Mouse (Mus musculus): ENCODE data around the gene Piwil1.

Gene Piwil1

GRCm38 (mm10) chr5:128702224-128702623 lies at the start of gene Piwil1:
Gene Piwil1 (plus strand): TSS chr5:128702524.
- DNase-seq (ENCODE audit: low spot score in 2 of 2) = no peak

DNA sequence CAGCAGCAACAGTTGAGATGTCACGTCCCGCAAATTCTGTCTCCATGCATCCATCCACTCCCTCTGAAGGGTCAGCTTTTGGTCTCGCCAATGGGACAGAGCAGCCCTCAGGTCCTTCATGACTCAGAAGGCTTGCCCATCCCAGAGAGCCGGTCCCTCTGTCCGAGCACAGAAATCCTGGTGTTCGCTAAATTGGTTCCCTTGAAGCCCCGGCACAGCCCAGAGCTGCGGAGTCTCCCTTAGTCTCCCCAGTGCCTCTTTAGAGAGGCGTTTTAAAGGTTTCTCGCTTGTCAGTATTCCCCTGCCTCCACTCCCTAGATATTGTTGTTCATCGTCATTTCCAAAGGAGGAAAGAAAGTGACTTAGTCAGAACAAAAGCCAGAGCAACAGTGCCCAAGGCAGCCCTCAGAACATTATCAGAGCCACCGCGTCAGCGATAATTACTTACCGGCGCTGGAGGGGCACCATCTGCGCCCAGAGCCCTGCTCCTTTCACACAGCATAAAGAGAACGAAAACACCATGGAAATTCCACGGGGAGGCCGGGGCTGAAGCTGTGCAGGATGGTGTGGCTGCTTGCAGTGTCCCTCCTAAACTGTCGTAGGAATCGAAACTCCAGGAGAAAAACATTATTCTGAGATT lies 45.7 kb upstream of the Piwil1 start:
- DNase-seq (ENCODE audit: low spot score in 2 of 2) = no peak

GRCm38 (mm10) chr5:128660101-128660500 lies 42.2 kb upstream of the Piwil1 start:
- DNase-seq (ENCODE audit: low spot score in 2 of 2) = no peak

- no peak for DNase-seq (ENCODE audit: low spot score in 2 of 2)
Observed at GRCm38 (mm10) chr5:128662881-128663280, 39.4 kb upstream of the Piwil1 start.

- DNase-seq (ENCODE audit: low spot score in 2 of 2) = no peak
Observed at GRCm38 (mm10) chr5:128663976-128664375, 38.3 kb upstream of the Piwil1 start.

- DNase-seq (ENCODE audit: low spot score in 2 of 2) = no peak
Observed at GRCm38 (mm10) chr5:128665045-128665444, 37.3 kb upstream of the Piwil1 start.

- DNase-seq (ENCODE audit: low spot score in 2 of 2) = no peak
Observed at GRCm38 (mm10) chr5:128667303-128667702, 35.0 kb upstream of the Piwil1 start.

DNA sequence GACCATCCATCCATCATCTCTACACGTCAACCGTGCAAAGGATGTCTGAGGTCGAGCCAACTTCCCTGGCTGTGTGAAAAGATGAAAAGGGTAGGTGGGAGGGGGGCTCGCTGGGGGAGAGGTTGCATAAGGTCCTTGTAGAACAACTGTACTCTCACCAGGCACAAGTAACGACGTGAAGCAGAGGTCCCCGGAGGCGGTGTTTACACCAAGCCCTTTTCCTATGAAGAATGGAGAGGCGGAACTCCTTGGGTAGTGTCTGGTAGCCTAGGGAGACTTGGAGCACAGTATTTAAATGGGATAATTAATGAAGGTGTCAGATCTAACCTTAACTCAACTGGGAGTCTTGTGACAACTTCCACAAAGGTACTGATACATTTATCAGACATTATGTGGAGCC lies 28.2 kb upstream of the Piwil1 start:
- no peak for DNase-seq (ENCODE audit: low spot score in 2 of 2)

DNA sequence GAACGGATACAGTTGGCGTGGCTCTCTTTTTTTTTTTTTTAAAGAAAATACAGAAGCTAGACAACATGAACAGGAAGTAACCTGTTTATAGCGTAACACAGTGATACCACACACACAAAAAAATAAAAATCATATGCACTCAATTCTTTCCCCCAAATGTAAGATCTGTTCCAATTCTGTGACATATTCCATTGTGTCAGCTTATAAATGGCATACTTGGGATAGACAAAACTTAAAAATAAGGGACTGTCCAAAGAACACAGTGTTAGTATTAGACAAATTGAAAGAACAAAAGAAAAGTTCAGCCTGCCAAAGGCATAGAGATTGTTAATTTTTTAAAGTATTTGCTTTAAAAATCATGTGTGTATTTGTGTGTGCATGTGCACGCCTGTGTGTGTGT lies 25.0 kb upstream of the Piwil1 start:
- DNase-seq (ENCODE audit: low spot score in 2 of 2) = no peak

DNA sequence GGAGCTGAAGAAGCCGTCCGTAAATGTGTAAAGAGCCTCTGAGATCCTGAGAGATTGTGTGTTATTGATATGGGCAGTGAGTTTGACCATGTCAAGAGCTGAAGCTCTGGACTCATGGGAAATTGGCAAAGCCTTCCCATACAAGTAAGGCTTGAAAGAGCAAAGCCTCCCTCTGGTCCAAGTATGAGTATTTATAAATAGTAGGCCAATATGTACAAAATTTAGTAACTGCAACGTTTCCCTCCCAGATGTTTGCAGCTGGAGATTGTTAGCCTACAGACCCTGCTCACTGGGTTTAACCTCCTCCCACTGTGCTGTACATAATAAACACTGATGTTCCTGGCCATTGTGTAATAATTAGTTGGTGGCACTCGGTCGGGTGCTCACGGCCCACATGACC lies 24.5 kb upstream of the Piwil1 start:
- DNase-seq (ENCODE audit: low spot score in 2 of 2) = no peak

GRCm38 (mm10) chr5:128681456-128681855 lies 20.9 kb upstream of the Piwil1 start:
- DNase-seq (ENCODE audit: low spot score in 2 of 2) = no peak

GRCm38 (mm10) chr5:128684192-128684591 lies 18.1 kb upstream of the Piwil1 start:
- DNase-seq (ENCODE audit: low spot score in 2 of 2) = no peak

DNA sequence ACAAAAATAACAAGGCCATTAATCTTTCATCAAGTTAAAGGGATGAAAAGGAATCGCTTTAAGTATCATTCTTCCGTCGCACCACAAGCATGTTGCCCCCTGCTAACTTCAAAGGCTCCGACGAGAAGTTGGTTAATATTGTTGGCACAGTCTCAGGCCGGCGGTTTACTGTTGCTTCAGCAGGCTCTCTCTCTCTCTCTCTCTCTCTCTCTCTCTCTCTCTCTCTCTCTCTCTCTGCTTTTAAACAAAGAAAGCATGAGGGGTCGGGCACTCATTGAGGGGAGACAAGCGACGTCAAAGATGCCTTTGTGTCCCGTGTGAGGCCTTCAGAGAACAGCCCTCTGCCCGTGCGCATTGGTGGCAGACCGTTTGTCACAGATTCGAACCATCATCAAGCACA lies 17.7 kb upstream of the Piwil1 start:
- DNase-seq (ENCODE audit: low spot score in 2 of 2) = no peak

DNA sequence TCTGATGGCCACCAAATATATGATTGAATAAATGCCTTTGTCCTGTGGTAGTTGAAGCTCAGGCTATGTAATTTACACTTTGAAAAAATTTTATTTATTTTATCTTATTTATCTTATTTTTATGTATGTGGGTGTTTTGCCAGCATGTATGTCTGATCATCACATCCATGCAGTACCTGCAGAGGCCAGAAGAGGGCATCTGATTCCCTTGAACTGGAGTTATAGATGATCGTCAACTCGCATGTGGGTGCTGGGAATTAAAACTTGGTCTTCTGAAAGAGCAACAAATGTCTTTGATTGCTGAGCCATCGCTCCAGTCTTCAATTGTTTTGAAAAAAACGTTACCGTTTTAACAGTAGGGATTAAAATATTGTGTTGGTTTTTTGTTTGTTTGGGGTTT lies 15.2 kb upstream of the Piwil1 start:
- no peak for DNase-seq (ENCODE audit: low spot score in 2 of 2)

GRCm38 (mm10) chr5:128694107-128694506 lies 8.2 kb upstream of the Piwil1 start:
- DNase-seq (ENCODE audit: low spot score in 2 of 2) = no peak

DNA sequence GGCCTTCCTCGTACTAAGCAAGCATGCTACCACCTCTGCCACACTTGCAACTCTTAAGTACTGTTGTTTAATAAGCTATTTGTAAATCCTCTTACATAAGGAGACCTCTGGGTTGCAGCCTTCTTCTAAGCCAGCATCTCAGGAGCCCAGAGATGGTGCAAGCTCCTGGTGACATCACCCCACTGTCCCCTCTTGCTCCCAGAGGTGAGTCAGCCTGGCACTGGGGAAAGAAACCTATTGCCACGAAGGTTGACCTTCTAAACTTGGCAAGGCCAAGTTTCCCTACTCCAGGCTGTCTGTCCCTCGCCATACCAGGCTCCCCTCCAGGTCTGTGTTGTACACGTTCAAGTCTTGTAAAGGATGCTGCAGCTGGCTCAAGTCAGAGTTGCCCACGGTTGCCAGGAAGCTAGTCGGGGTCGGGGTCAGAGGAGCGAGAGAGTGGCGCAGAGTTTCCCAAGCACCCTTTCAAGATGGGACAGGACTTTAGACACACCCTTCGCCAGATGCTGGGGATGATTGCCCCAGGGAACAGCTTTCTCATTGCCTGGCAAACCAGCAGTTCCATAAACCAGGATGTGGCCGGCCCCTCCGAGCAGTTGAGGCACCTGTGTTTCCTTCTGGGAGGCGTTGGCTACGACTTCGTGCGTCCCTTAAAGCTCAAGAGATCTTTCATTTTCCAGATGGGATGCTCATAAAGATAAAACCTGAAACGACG lies 7.6 kb upstream of the Piwil1 start:
- DNase-seq (ENCODE audit: low spot score in 2 of 2) = no peak

GRCm38 (mm10) chr5:128696824-128697223 lies 5.5 kb upstream of the Piwil1 start:
- no peak for DNase-seq (ENCODE audit: low spot score in 2 of 2)

- peak; percentile 5 to 20 for DNase-seq (ENCODE audit: low spot score in 2 of 2)
Observed at GRCm38 (mm10) chr5:128700716-128701115, 1.6 kb upstream of the Piwil1 start.

DNA sequence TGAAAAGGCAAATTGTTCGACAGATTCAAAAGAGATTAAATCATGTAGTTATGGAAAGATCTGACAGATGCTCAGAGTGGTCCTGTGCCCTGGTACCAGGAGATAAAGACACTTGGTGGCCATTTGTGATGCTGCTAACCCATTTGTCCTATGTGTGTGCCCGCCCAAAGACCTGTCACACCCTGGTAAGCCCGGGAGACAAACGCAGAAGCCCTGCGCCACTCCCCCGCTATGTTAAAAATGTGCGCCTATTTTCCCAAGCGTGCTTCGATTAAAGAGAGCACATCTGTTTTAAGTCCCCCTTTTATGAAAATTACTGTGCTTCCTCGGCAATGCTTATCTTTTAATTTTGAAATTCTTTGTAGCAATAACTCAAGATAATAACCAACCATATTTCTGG lies 1.4 kb downstream of the Piwil1 start:
- no peak for DNase-seq (ENCODE audit: low spot score in 2 of 2)

GRCm38 (mm10) chr5:128704134-128704904 lies 2.0 kb downstream of the Piwil1 start:
- no peak for DNase-seq (ENCODE audit: low spot score in 2 of 2)

GRCm38 (mm10) chr5:128706467-128706866 lies 4.1 kb downstream of the Piwil1 start:
- DNase-seq (ENCODE audit: low spot score in 2 of 2) = no peak

DNA sequence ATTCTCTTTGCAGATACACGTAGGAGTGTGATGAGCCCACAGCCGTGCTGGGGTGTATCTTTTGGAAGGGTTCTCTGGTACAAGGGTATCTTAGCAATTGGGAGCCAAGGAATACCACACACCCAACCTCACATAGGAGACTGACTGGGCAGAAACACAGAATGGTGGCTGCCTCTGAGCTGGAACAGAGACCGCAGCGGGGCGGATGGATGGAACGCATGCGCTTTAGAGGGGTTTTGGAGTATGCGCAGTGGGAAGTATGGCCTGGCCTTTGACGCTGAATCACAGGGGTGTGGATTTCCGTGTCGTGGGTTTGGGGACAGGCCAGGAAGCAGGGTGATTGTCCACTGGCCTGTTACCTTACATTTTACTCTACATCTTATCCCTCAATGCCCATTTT lies 4.9 kb downstream of the Piwil1 start:
- DNase-seq (ENCODE audit: low spot score in 2 of 2) = no peak

DNA sequence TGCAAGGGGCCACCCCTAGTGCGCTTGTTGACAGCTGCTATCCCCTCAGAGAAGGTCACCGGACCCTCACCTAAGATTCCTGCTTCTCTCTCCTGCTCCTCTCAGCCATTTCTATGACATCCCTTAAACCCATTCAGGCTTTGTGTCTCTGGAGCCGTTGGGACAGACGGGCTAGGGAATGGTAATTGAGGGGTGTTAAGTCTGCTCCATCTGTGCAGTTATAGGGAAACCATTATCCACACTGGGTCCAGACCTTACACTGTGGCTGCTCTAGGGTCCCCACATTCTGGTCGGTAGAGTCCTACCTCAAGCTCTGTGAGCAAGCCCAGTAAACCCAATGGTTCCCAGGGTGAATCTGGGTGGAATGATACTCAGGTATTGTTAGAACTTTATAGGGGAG lies 6.6 kb downstream of the Piwil1 start:
- DNase-seq (ENCODE audit: low spot score in 2 of 2) = no peak
